ENCODE assay signal across 8 mouse cellular contexts in genomic region chr17:86358388-86358787, GRCm38 (mm10).
DNase-seq lines count a peak whose midpoint lies in the region; ATAC-seq and TF ChIP-seq lines count a peak whose summit lies in the region.
"Had no signal": no experiment of that assay in that cellular context is flagged by ENCODE, and none has a peak within 500 bp of the region (broad histone marks: within the 10 kb centered on the region; RNA-seq: fewer than 3 reads in every experiment).

No protein-coding gene starts in this region.

- no peak overlapping the region for H3K4me3 ChIP-seq in hindbrain, embryonic 16.5 days (ENCODE audit: low read length)
- H3K4me3 ChIP-seq in hindbrain, embryonic 12.5 days, result no peak overlapping the region
- no peak overlapping the region for H3K4me3 ChIP-seq in embryonic facial prominence, embryonic 14.5 days (ENCODE audit: low read depth, low read length)
- H3K4me3 ChIP-seq in lung, adult 2 months (replicated peaks; ENCODE audit: extremely low read depth, low read depth, low read length), result no peak overlapping the region
- H3K4me3 ChIP-seq: neural tube, embryonic 12.5 days had no signal

- H3K4me2 ChIP-seq in hindbrain, embryonic 16.5 days (ENCODE audit: low read length), result no peak overlapping the region
- H3K4me2 ChIP-seq in hindbrain, embryonic 12.5 days (replicated peaks), result no peak overlapping the region
- no peak overlapping the region for H3K4me2 ChIP-seq in embryonic facial prominence, embryonic 14.5 days (ENCODE audit: low read depth, low read length)
- H3K4me2 ChIP-seq: neural tube, embryonic 12.5 days had no signal

- no peaks in the 10 kb centered on the region for H3K9me3 ChIP-seq in hindbrain, embryonic 16.5 days (ENCODE audit: control insufficient read depth, low read length)
- H3K9me3 ChIP-seq in hindbrain, embryonic 12.5 days (replicated peaks), result no peaks in the 10 kb centered on the region
- no peaks in the 10 kb centered on the region for H3K9me3 ChIP-seq in embryonic facial prominence, embryonic 14.5 days (ENCODE audit: control insufficient read depth, low read length)
- H3K9me3 ChIP-seq: neural tube, embryonic 12.5 days had no signal

- no peak for TF ChIP-seq POLR2A in lung, adult 2 months (IDR thresholded peaks at IDR 0.05; ENCODE audit: borderline replicate concordance, extremely low read depth, low read depth, low read length)

- DNase-seq in embryonic facial prominence, embryonic 14.5 days (ENCODE audit: low spot score), result no peak
- peak; percentile 53 for DNase-seq in naive thymus-derived CD4-positive, alpha-beta T cell, adult 2 months (ENCODE audit: low read depth)
- no peak for DNase-seq in lung, adult 2 months
- no peak for DNase-seq in layer of hippocampus, postnatal 10 days (ENCODE audit: low spot score in 2 of 2)

- TF ChIP-seq CTCF in lung, adult 2 months (IDR thresholded peaks at IDR 0.05; ENCODE audit: insufficient read depth, low read length), result no peak

- H3K9ac ChIP-seq in hindbrain, embryonic 16.5 days (ENCODE audit: low read depth, low read length), result no peak overlapping the region
- no peak overlapping the region for H3K9ac ChIP-seq in hindbrain, embryonic 12.5 days
- no peak overlapping the region; the same call in 1 of the 2 replicates for H3K9ac ChIP-seq in embryonic facial prominence, embryonic 14.5 days (ENCODE audit: low read depth, low read length)
- H3K9ac ChIP-seq: neural tube, embryonic 12.5 days had no signal

- 0 out of 2 replicates have a peak, but pooled peaks have one; percentile 21 for ATAC-seq in hindbrain, embryonic 16.5 days
- ATAC-seq in hindbrain, embryonic 12.5 days (ENCODE audit: low FRiP score), result no peak
- ATAC-seq in common myeloid progenitor, adult 5-6 weeks (replicated peaks; ENCODE audit: low read depth, poor library complexity, severe bottlenecking), result peak; percentile 45
- ATAC-seq in embryonic facial prominence, embryonic 14.5 days (ENCODE audit: low read depth), result peak; percentile 30; the same call in 1 of the 2 replicates

- WGBS in hindbrain, embryonic 16.5 days, result 58% methylated on average over 5 of the region's 5 CpGs
- WGBS in hindbrain, embryonic 12.5 days, result 69% methylated on average over 5 of the region's 5 CpGs
- 20% methylated on average over 5 of the region's 5 CpGs for WGBS in embryonic facial prominence, embryonic 14.5 days
- 55% methylated on average over 5 of the region's 5 CpGs for WGBS in lung, adult 2 months

- no peaks in the 10 kb centered on the region for H3K36me3 ChIP-seq in hindbrain, embryonic 16.5 days (ENCODE audit: control insufficient read depth, insufficient read depth, low read length)
- no peaks in the 10 kb centered on the region for H3K36me3 ChIP-seq in hindbrain, embryonic 12.5 days
- no peaks in the 10 kb centered on the region for H3K36me3 ChIP-seq in embryonic facial prominence, embryonic 14.5 days (ENCODE audit: control insufficient read depth, insufficient read depth, low read length)
- H3K36me3 ChIP-seq: neural tube, embryonic 12.5 days had no signal

- H3K27ac ChIP-seq in hindbrain, embryonic 16.5 days (ENCODE audit: low read depth, low read length), result no peak overlapping the region
- no peak overlapping the region for H3K27ac ChIP-seq in hindbrain, embryonic 12.5 days
- no peak overlapping the region; the same call in 1 of the 2 replicates for H3K27ac ChIP-seq in embryonic facial prominence, embryonic 14.5 days (replicated peaks; ENCODE audit: low read depth, low read length)
- H3K27ac ChIP-seq: neural tube, embryonic 12.5 days had no signal

- no peaks in the 10 kb centered on the region for H3K27me3 ChIP-seq in hindbrain, embryonic 16.5 days (replicated peaks; ENCODE audit: control insufficient read depth, insufficient read depth, low read length)
- H3K27me3 ChIP-seq in hindbrain, embryonic 12.5 days, result no peaks in the 10 kb centered on the region
- no peaks in the 10 kb centered on the region for H3K27me3 ChIP-seq in embryonic facial prominence, embryonic 14.5 days (replicated peaks; ENCODE audit: control insufficient read depth, insufficient read depth, low read length)
- H3K27me3 ChIP-seq: neural tube, embryonic 12.5 days had no signal

- H3K4me1 ChIP-seq in hindbrain, embryonic 16.5 days (ENCODE audit: control insufficient read depth, insufficient read depth, low read depth, low read length), result peaks cover 8% of the 10 kb centered on the region
- H3K4me1 ChIP-seq in hindbrain, embryonic 12.5 days, result peaks cover 13% of the 10 kb centered on the region
- H3K4me1 ChIP-seq in embryonic facial prominence, embryonic 14.5 days (ENCODE audit: control insufficient read depth, insufficient read depth, low read length), result peaks cover 18% of the 10 kb centered on the region
- H3K4me1 ChIP-seq in lung, adult 2 months (ENCODE audit: control insufficient read depth, insufficient read depth, low read length), result peaks cover 22% of the 10 kb centered on the region
- H3K4me1 ChIP-seq: neural tube, embryonic 12.5 days had no signal
